Mouse (Mus musculus): ENCODE data around the gene BC067074.

- TF ChIP-seq CTCF (IDR thresholded peaks at IDR 0.05; ENCODE audit: control insufficient read depth, insufficient read depth, insufficient read length) (no peak), MAX (IDR thresholded peaks at IDR 0.05) (no peak), MYOD1 (IDR thresholded peaks at IDR 0.05; ENCODE audit: control insufficient read depth, insufficient read length, low read depth) (no peak), CEBPB (IDR thresholded peaks at IDR 0.05; ENCODE audit: low read depth) (no peak), USF1 (IDR thresholded peaks at IDR 0.05; ENCODE audit: low read depth) (no peak), MYOG (IDR thresholded peaks at IDR 0.05; ENCODE audit: control insufficient read depth, extremely low read depth, insufficient read length) (no peak), FOSL1 (IDR thresholded peaks at IDR 0.05; ENCODE audit: insufficient read depth, low read length, poor library complexity, severe bottlenecking) (no peak)
Measured at GRCm38 (mm10) chr13:113293707-113294432, 911 bp downstream of the BC067074 start.
